Mouse (Mus musculus) thymus, adult 2 months (tissue): Measurements from ENCODE around the gene Tnfsfm13. TPM values are rescaled to one million over a fixed set of nuclear protein-coding genes. Genes with fewer than 3 reads are reported as not detected.

ENCODE experiments used
- DNase-seq: peaks from one replicate; pipeline ENCODE4 v3.0.0; 2021
- H3K27ac ChIP-seq: fragments of 200-500 bp; 2 replicates; pipeline ENCODE4 v1.5.1; 2012; ENCODE audit warnings: low read length, control low read depth; ENCODE audit not compliant: control insufficient read depth, insufficient read depth
- H3K27me3 ChIP-seq: fragments of 200-500 bp; 2 replicates; pipeline ENCODE4 v1.6.1; 2012; ENCODE audit warnings: mild to moderate bottlenecking, low read length, moderate library complexity, mixed read lengths; ENCODE audit not compliant: control insufficient read depth, insufficient read depth
- H3K36me3 ChIP-seq: fragments of 200-500 bp; 2 replicates; pipeline ENCODE4 v1.6.1; 2012; ENCODE audit warnings: mild to moderate bottlenecking, low read length, moderate library complexity; ENCODE audit not compliant: control insufficient read depth, insufficient read depth
- H3K4me1 ChIP-seq: fragments of 200-500 bp; replicated peaks from 2 replicates; pipeline ENCODE4 v1.6.1; 2012; ENCODE audit warnings: low read length; ENCODE audit not compliant: control insufficient read depth, insufficient read depth
- H3K4me3 ChIP-seq: fragments of 200-500 bp; 2 replicates; pipeline ENCODE4 v1.5.1; 2012; ENCODE audit warnings: mild to moderate bottlenecking, low read length, control low read depth, moderate library complexity; ENCODE audit not compliant: control insufficient read depth, insufficient read depth
- CTCF ChIP-seq: fragments of 200-500 bp; IDR thresholded peaks from 2 replicates; pipeline ENCODE4 v1.5.1; 2012; ENCODE audit warnings: mild to moderate bottlenecking, control low read depth, low read length, moderate library complexity, borderline replicate concordance; ENCODE audit not compliant: control insufficient read depth, poor library complexity, insufficient read depth; ENCODE audit errors: extremely low read depth
- POLR2A ChIP-seq: fragments of 200-500 bp; IDR thresholded peaks from 2 replicates; pipeline ENCODE4 v1.6.1; 2012; ENCODE audit warnings: mild to moderate bottlenecking, low read length, control low read depth, moderate library complexity; ENCODE audit not compliant: control insufficient read depth, poor library complexity, insufficient read depth; ENCODE audit errors: extremely low read depth
- WGBS: fragments of 180-500 bp; shearing (Covaris S2); methylation state at CpG from one replicate; pipeline ENCODE4 v1.1.7; 2018; 5-methylcytosine and 5-hydroxymethylcytosine counted together
- polyA plus RNA-seq: library from polyadenylated mRNA; depleted of rRNA; stranded (reverse); fragments of >200 nt; gene quantifications from 2 replicates; pipeline ENCODE4 v1.2.3, GENCODE M21; 2012

Tnfsfm13 gene
- polyA plus RNA-seq, 1 experiment = 2.7 TPM

- WGBS = under 1% methylated on average over 61 of the region's 61 CpGs
- DNase-seq = peak; percentile 95
- H3K36me3 ChIP-seq = peaks cover 56% of the 10 kb centered on the region
Observed at GRCm38 (mm10) chr11:69670786-69671725, 24.8 kb downstream of the Tnfsfm13 start.

GRCm38 (mm10) chr11:69666665-69667005 is 29.3 kb downstream of the Tnfsfm13 start:
- no peak overlapping the region for H3K4me3 ChIP-seq
- WGBS = 96% methylated on average over 3 of the region's 3 CpGs
- DNase-seq = no peak
- peaks cover 42% of the 10 kb centered on the region for H3K36me3 ChIP-seq
- no peak overlapping the region for H3K27ac ChIP-seq
- no peaks in the 10 kb centered on the region for H3K27me3 ChIP-seq
- peaks cover 12% of the 10 kb centered on the region for H3K4me1 ChIP-seq
- TF ChIP-seq POLR2A (no peak), CTCF (no peak)

More at GRCm38 (mm10) chr11:69670786-69671725, 24.8 kb downstream of the Tnfsfm13 start:
- Histone ChIP-seq H3K27me3 (no peaks in the 10 kb centered on the region), H3K27ac (peak overlapping the region; percentile 87), H3K4me3 (peak overlapping the region; percentile 96), H3K4me1 (no peaks in the 10 kb centered on the region; the same call in 1 of the 2 replicates)
- TF ChIP-seq CTCF = no peak
- peak; percentile 67 for TF ChIP-seq POLR2A

- DNase-seq = no peak
- no peaks in the 10 kb centered on the region for H3K27me3 ChIP-seq
- TF ChIP-seq POLR2A (no peak), CTCF (no peak)
- peaks cover 17% of the 10 kb centered on the region for H3K4me1 ChIP-seq
- WGBS = 55% methylated on average over 7 of the region's 7 CpGs
- no peak within 1 kb of the TSS for H3K4me3 ChIP-seq
- H3K27ac ChIP-seq = no peak within 1 kb of the TSS
- peaks cover 42% of the 10 kb centered on the region for H3K36me3 ChIP-seq
Observed at GRCm38 (mm10) chr11:69665961-69666664, 29.8 kb downstream of the Tnfsfm13 start, which contains the start of gene Cd68. Cd68 (minus strand) TSS chr11:69666153.

GRCm38 (mm10) chr11:69665457-69665960 is 30.4 kb downstream of the Tnfsfm13 start:
- DNase-seq = no peak
- Histone ChIP-seq H3K4me3 (no peak overlapping the region), H3K36me3 (peaks cover 41% of the 10 kb centered on the region), H3K4me1 (peaks cover 17% of the 10 kb centered on the region), H3K27ac (no peak overlapping the region), H3K27me3 (no peaks in the 10 kb centered on the region)
- WGBS = 86% methylated on average over 9 of the region's 9 CpGs
- TF ChIP-seq CTCF (no peak), POLR2A (no peak)

GRCm38 (mm10) chr11:69664841-69665240 is 31.1 kb downstream of the Tnfsfm13 start:
- Histone ChIP-seq H3K27ac (no peak overlapping the region), H3K36me3 (peaks cover 35% of the 10 kb centered on the region), H3K27me3 (no peaks in the 10 kb centered on the region), H3K4me3 (no peak overlapping the region), H3K4me1 (peaks cover 17% of the 10 kb centered on the region)
- TF ChIP-seq POLR2A (no peak), CTCF (no peak)
- no peak for DNase-seq
- WGBS = 96% methylated on average over 7 of the region's 7 CpGs

- WGBS = 79% methylated on average over 6 of the region's 6 CpGs
- Histone ChIP-seq H3K36me3 (peaks cover 28% of the 10 kb centered on the region), H3K27ac (no peak overlapping the region), H3K4me1 (peaks cover 17% of the 10 kb centered on the region), H3K4me3 (no peak overlapping the region), H3K27me3 (no peaks in the 10 kb centered on the region)
- no peak for DNase-seq
- TF ChIP-seq CTCF = no peak
- no peak for TF ChIP-seq POLR2A
Observed at GRCm38 (mm10) chr11:69663795-69664194, 32.1 kb downstream of the Tnfsfm13 start.
